Mouse (Mus musculus): ENCODE measurements around the gene Sbno2. TPM values are rescaled to one million over a fixed set of nuclear protein-coding genes. Genes with fewer than 3 reads are reported as not detected.

Gene Sbno2
- total and polyA plus RNA-seq, 3 experiments = 9.7 to 24.2 (median 22.6) TPM

DNA sequence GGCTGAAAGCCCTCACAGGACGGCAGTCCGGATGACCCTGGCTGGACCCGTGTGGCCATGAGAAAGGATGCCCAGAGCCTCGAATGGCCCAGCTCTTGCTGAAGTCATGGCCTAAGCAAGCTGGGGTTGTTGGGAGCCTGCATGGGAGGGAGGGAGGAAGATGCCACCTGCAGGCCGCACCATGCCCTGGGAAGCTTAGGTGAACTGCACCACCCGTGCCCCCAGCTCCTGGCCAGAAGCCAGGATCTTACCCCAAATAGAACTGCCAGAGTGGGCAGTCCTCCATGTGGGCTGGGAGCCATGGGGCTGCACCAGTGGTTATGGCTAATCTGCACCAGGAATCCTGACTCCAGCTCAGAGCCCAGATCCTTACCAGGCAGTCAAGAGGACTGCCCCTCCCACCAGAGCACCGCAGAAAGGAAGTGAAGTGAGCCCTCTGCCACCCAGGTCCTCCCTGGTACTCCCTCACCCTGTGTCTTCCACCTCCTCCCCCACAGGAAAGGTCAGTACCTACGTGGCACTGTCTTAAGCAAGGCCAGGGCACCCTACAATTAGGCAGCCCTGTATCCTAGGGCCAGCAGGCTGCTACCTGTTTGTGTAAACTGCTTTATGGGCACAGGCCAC is 28.0 kb upstream of the Sbno2 start:
- Histone ChIP-seq H3K4me1 (ENCODE audit: control insufficient read depth in 1 of 2, insufficient read depth in 2 of 2) (peaks cover 8 to 14% of the 10 kb centered on the region in 2 experiments), H3K4me2 (ENCODE audit: insufficient read depth, low read depth, poor library complexity, severe bottlenecking) (no peak overlapping the region), H3K4me3 (replicated peaks in 1 of 3; ENCODE audit: low read depth in 2 of 3, low read length in 2 of 3, poor library complexity in 1 of 3) (no peak overlapping the region), H3K9ac (ENCODE audit: insufficient read depth, low read depth) (no peak overlapping the region), H3K79me2 (replicated peaks; ENCODE audit: control insufficient read depth, extremely low read depth, insufficient read depth, poor library complexity, severe bottlenecking) (no peaks in the 10 kb centered on the region), H3K36me3 (replicated peaks in 1 of 2; ENCODE audit: control insufficient read depth in 1 of 2, insufficient read depth in 1 of 2, low read length in 1 of 2) (peaks cover 45 to 58% of the 10 kb centered on the region in 2 experiments), H3K27me3 (replicated peaks) (peaks cover 2% of the 10 kb centered on the region), H3K27ac (ENCODE audit: insufficient read depth, low read depth) (no peak overlapping the region), H3K9me3 (replicated peaks; ENCODE audit: low read length) (no peaks in the 10 kb centered on the region)
- no peak for DNase-seq (ENCODE audit: extremely low read depth)
- in situ Hi-C loops (cut with MboI; ENCODE audit: low pct_ligation_motif_present, low pct_unique_long_range_greater_than_20kb, low sequenced_read_pairs) = no loop called here
- no peak for TF ChIP-seq IRF4 (IDR thresholded peaks at IDR 0.05; ENCODE audit: low read depth, low read length)
- peak in 1 of 2 experiments; percentile 29; a peak in 2 of 4 replicates for TF ChIP-seq CTCF (conservative IDR thresholded peaks at IDR 0.05 in 1 of 2, IDR thresholded peaks at IDR 0.05 in 1 of 2; ENCODE audit: low read depth in 2 of 2, low read length in 2 of 2)
- no peak for TF ChIP-seq POLR2AphosphoS2 (IDR thresholded peaks at IDR 0.05; ENCODE audit: low read depth, low read length)
- peak; percentile 22; the same call in 1 of the 2 replicates for TF ChIP-seq SMC3 (IDR thresholded peaks at IDR 0.05; ENCODE audit: low read depth, low read length)
- dilution Hi-C loops (cut with MboI; ENCODE audit: extremely low pct_ligation_motif_present, extremely low pct_unique_long_range_greater_than_20kb, low sequenced_read_pairs) = no loop called here

DNA sequence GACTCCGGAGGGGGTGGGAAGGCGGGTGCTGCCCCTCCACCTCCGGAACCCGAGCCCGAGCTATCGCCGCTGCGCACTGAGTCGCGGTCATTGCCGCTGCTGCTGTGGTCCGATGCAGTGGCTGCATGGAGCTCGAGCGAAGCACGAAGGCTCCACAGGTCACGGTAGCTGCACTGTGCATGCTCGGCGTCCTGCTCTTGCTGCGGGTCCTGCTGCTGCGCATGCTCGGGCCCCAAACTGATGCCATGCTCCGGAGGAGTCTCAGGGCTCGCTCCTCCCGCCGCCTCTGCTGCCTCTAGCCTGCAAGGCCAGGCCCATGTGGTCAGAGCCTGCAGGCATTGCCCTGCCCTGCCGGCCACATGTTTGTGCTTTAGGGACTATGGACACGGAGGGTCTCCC is 26.6 kb upstream of the Sbno2 start:
- dilution Hi-C loops (cut with MboI; ENCODE audit: extremely low pct_ligation_motif_present, extremely low pct_unique_long_range_greater_than_20kb, low sequenced_read_pairs) = no loop called here
- no peak overlapping the region for H3K4me2 ChIP-seq (ENCODE audit: insufficient read depth, low read depth, poor library complexity, severe bottlenecking)
- peaks cover 59 to 72% of the 10 kb centered on the region in 2 experiments for H3K36me3 ChIP-seq (replicated peaks in 1 of 2; ENCODE audit: control insufficient read depth in 1 of 2, insufficient read depth in 1 of 2, low read length in 1 of 2)
- TF ChIP-seq MAZ (IDR thresholded peaks at IDR 0.05; ENCODE audit: low read depth, low read length) = no peak
- no peak for TF ChIP-seq MEF2A (IDR thresholded peaks at IDR 0.05; ENCODE audit: borderline replicate concordance, low read depth, low read length)
- TF ChIP-seq JUN (IDR thresholded peaks at IDR 0.05; ENCODE audit: insufficient read depth, low read depth, low read length) = no peak
- TF ChIP-seq JUND (conservative IDR thresholded peaks at IDR 0.05; ENCODE audit: low read depth, low read length) = no peak
- no peak for TF ChIP-seq ZC3H11A (IDR thresholded peaks at IDR 0.05; ENCODE audit: low read depth, low read length)
- no peak for TF ChIP-seq ZKSCAN1 (IDR thresholded peaks at IDR 0.05; ENCODE audit: borderline replicate concordance, low read depth, low read length)
- TF ChIP-seq EP300 (IDR thresholded peaks at IDR 0.05; ENCODE audit: low read length) = no peak
- TF ChIP-seq POLR2A (IDR thresholded peaks at IDR 0.05; ENCODE audit: low read depth, low read length) = no peak
- TF ChIP-seq ZMIZ1 (IDR thresholded peaks at IDR 0.05; ENCODE audit: low read depth, low read length) = no peak
- no peak overlapping the region for H3K27ac ChIP-seq (ENCODE audit: insufficient read depth, low read depth)
- no peak for DNase-seq (ENCODE audit: extremely low read depth)
- H3K27me3 ChIP-seq (replicated peaks) = no peaks in the 10 kb centered on the region
- H3K79me2 ChIP-seq (replicated peaks; ENCODE audit: control insufficient read depth, extremely low read depth, insufficient read depth, poor library complexity, severe bottlenecking) = no peaks in the 10 kb centered on the region
- peaks cover 6 to 9% of the 10 kb centered on the region in 2 experiments for H3K4me1 ChIP-seq (ENCODE audit: control insufficient read depth in 1 of 2, insufficient read depth in 2 of 2)
- H3K9ac ChIP-seq (ENCODE audit: insufficient read depth, low read depth) = no peak overlapping the region
- H3K4me3 ChIP-seq (replicated peaks in 1 of 3; ENCODE audit: low read depth in 2 of 3, low read length in 2 of 3, poor library complexity in 1 of 3) = no peak overlapping the region
- H3K9me3 ChIP-seq (replicated peaks; ENCODE audit: low read length) = no peaks in the 10 kb centered on the region
- in situ Hi-C loops (cut with MboI; ENCODE audit: low pct_ligation_motif_present, low pct_unique_long_range_greater_than_20kb, low sequenced_read_pairs) = no loop called here

All from CH12.LX (cell line).